In the genomic region with DNA sequence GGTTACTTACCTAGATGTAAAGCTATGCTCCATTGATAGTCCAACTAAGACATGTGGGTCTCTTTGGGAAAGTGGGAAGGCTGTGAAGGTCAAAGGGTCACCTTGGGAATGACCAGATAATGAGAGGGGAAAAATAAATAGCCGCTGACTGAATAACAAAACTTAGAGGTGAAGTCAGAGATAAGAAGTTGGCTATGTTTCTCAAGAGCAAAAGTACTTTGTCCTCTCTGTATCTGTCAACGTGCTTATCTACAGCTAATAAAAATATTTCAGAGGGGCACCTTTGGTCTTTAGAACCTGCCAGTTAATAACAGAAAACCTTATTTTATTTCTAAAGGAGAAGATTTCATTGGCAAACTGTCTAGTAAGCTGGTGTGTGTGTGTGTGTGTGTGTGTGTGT, we compare ENCODE assay signal across 26 mouse cellular contexts. TPM values are rescaled to one million over a fixed set of nuclear protein-coding genes. Genes with fewer than 3 reads are reported as not detected.
DNase-seq lines count a peak whose midpoint lies in the region; ATAC-seq and TF ChIP-seq lines count a peak whose summit lies in the region.
"Had no signal": no experiment of that assay in that cellular context is flagged by ENCODE, and none has a peak within 500 bp of the region (broad histone marks: within the 10 kb centered on the region; RNA-seq: fewer than 3 reads in every experiment).

No protein-coding gene starts in this region.

- no peak for ATAC-seq in stomach, embryonic 16.5 days (ENCODE audit: insufficient read depth, low FRiP score)
- ATAC-seq in stomach, postnatal 0 days (ENCODE audit: low FRiP score, low TSS enrichment) = no peak
- ATAC-seq: forebrain, embryonic 14.5 days; forebrain, postnatal 0 days; hindbrain, embryonic 16.5 days; Patski had no signal

- no peaks in the 10 kb centered on the region for H3K9me3 ChIP-seq in heart, embryonic 10.5 days
- no peaks in the 10 kb centered on the region for H3K9me3 ChIP-seq in stomach, embryonic 16.5 days (replicated peaks; ENCODE audit: control insufficient read depth, low read length)
- H3K9me3 ChIP-seq in stomach, postnatal 0 days (ENCODE audit: control insufficient read depth, low read length) = no peaks in the 10 kb centered on the region
- H3K9me3 ChIP-seq: embryonic facial prominence, embryonic 12.5 days; embryonic facial prominence, embryonic 15.5 days; hindbrain, embryonic 10.5 days; hindbrain, embryonic 13.5 days had no signal

- no peak overlapping the region for H3K4me3 ChIP-seq in heart, embryonic 10.5 days
- no peak overlapping the region for H3K4me3 ChIP-seq in stomach, embryonic 16.5 days (replicated peaks; ENCODE audit: low read length)
- no peak overlapping the region for H3K4me3 ChIP-seq in stomach, postnatal 0 days (ENCODE audit: low read depth, low read length)
- no peak overlapping the region for H3K4me3 ChIP-seq in small intestine, adult 2 months (ENCODE audit: low read depth, low read length)
- H3K4me3 ChIP-seq: embryonic facial prominence, embryonic 12.5 days; embryonic facial prominence, embryonic 15.5 days; gastrocnemius, adult 2 months; hindbrain, embryonic 10.5 days; hindbrain, embryonic 13.5 days had no signal

- 27% methylated on average over 2 of the region's 2 CpGs for WGBS in heart, embryonic 10.5 days
- WGBS in stomach, embryonic 16.5 days = 29% methylated on average over 2 of the region's 2 CpGs
- WGBS in stomach, postnatal 0 days = 29% methylated on average over 2 of the region's 2 CpGs
- 15% methylated on average over 2 of the region's 2 CpGs for WGBS in small intestine, adult 2 months

- H3K4me2 ChIP-seq in stomach, embryonic 16.5 days (ENCODE audit: low read depth, low read length) = no peak overlapping the region
- H3K4me2 ChIP-seq in stomach, postnatal 0 days (replicated peaks; ENCODE audit: low read depth) = no peak overlapping the region
- H3K4me2 ChIP-seq: embryonic facial prominence, embryonic 12.5 days; embryonic facial prominence, embryonic 15.5 days; heart, embryonic 11.5 days; hindbrain, embryonic 13.5 days had no signal

- no peak for TF ChIP-seq CTCF in stomach, postnatal 0 days (IDR thresholded peaks at IDR 0.05; ENCODE audit: low read depth)
- TF ChIP-seq CTCF in small intestine, adult 2 months (IDR thresholded peaks at IDR 0.05; ENCODE audit: extremely low read depth, insufficient read length, insufficient replicate concordance, low read depth, low read length) = no peak

- TF ChIP-seq POLR2A in small intestine, adult 2 months (IDR thresholded peaks at IDR 0.05; ENCODE audit: low read depth, low read length) = no peak

- H3K36me3 ChIP-seq in heart, embryonic 10.5 days = no peaks in the 10 kb centered on the region
- no peaks in the 10 kb centered on the region for H3K36me3 ChIP-seq in stomach, embryonic 16.5 days (ENCODE audit: control insufficient read depth, insufficient read depth, low read length)
- no peaks in the 10 kb centered on the region for H3K36me3 ChIP-seq in stomach, postnatal 0 days (ENCODE audit: control insufficient read depth, insufficient read depth, low read length)
- H3K36me3 ChIP-seq in small intestine, adult 2 months (ENCODE audit: control insufficient read depth, insufficient read depth, low read length) = no peaks in the 10 kb centered on the region
- H3K36me3 ChIP-seq: embryonic facial prominence, embryonic 12.5 days; embryonic facial prominence, embryonic 15.5 days; hindbrain, embryonic 10.5 days; hindbrain, embryonic 13.5 days had no signal

- TF ChIP-seq EP300 in stomach, postnatal 0 days (optimal IDR thresholded peaks at IDR 0.05) = no peak

- no peak for DNase-seq in heart, embryonic 10.5 days (ENCODE audit: low spot score)
- no peak for DNase-seq in heart, adult 11 months
- DNase-seq in stomach, postnatal 0 days (ENCODE audit: low spot score) = no peak
- no peak for DNase-seq in lung, postnatal 25 days (ENCODE audit: low spot score)
- no peak for DNase-seq in urinary bladder, postnatal 36 days (ENCODE audit: low spot score in 2 of 2)
- DNase-seq: adrenal gland, postnatal 10 days; adrenal gland, postnatal 36 days; cerebellum, adult 18-20 months; cerebellum, adult 9-10 months; cerebellum, postnatal 25 days; forebrain, postnatal 0 days; gastrocnemius, adult 2 months; gastrocnemius, postnatal 14 days; heart, adult 18-20 months; heart, postnatal 10 days; heart, postnatal 36 days had no signal

- H3K9ac ChIP-seq in stomach, embryonic 16.5 days (ENCODE audit: low read length) = no peak overlapping the region
- no peak overlapping the region for H3K9ac ChIP-seq in stomach, postnatal 0 days (ENCODE audit: low read length)
- H3K9ac ChIP-seq: embryonic facial prominence, embryonic 12.5 days; embryonic facial prominence, embryonic 15.5 days; forebrain, postnatal 0 days; hindbrain, embryonic 13.5 days had no signal

- no peaks in the 10 kb centered on the region for H3K27me3 ChIP-seq in heart, embryonic 10.5 days (ENCODE audit: insufficient read depth, poor library complexity, severe bottlenecking)
- H3K27me3 ChIP-seq in stomach, embryonic 16.5 days (ENCODE audit: control insufficient read depth, insufficient read depth, low read length) = no peaks in the 10 kb centered on the region
- H3K27me3 ChIP-seq in stomach, postnatal 0 days (ENCODE audit: control insufficient read depth, insufficient read depth, low read length) = no peaks in the 10 kb centered on the region
- no peaks in the 10 kb centered on the region for H3K27me3 ChIP-seq in small intestine, adult 2 months (ENCODE audit: control insufficient read depth, insufficient read depth, low read length)
- H3K27me3 ChIP-seq: embryonic facial prominence, embryonic 12.5 days; embryonic facial prominence, embryonic 15.5 days; hindbrain, embryonic 13.5 days; Patski had no signal

- peak overlapping the region; percentile 47; the same call in 1 of the 2 replicates for H3K27ac ChIP-seq in heart, embryonic 10.5 days
- 0 out of 2 replicates have a peak overlapping the region, but pooled peaks have one; percentile 49 for H3K27ac ChIP-seq in stomach, embryonic 16.5 days (ENCODE audit: low read length)
- no peak overlapping the region for H3K27ac ChIP-seq in stomach, postnatal 0 days (replicated peaks)
- H3K27ac ChIP-seq in small intestine, adult 2 months (ENCODE audit: insufficient read depth, low read depth, low read length) = peak overlapping the region; percentile 82
- H3K27ac ChIP-seq: embryonic facial prominence, embryonic 12.5 days; embryonic facial prominence, embryonic 15.5 days; gastrocnemius, adult 2 months; hindbrain, embryonic 10.5 days; hindbrain, embryonic 13.5 days had no signal

- peaks cover 8% of the 10 kb centered on the region; the same call in 1 of the 2 replicates for H3K4me1 ChIP-seq in heart, embryonic 10.5 days
- peaks cover 3% of the 10 kb centered on the region; the same call in 1 of the 2 replicates for H3K4me1 ChIP-seq in stomach, embryonic 16.5 days (ENCODE audit: control insufficient read depth, insufficient read depth, low read length)
- no peaks in the 10 kb centered on the region for H3K4me1 ChIP-seq in stomach, postnatal 0 days (replicated peaks; ENCODE audit: control insufficient read depth, insufficient read depth)
- H3K4me1 ChIP-seq in small intestine, adult 2 months (ENCODE audit: control insufficient read depth, insufficient read depth, insufficient read length, low read length) = peaks cover 11% of the 10 kb centered on the region
- H3K4me1 ChIP-seq: embryonic facial prominence, embryonic 12.5 days; embryonic facial prominence, embryonic 15.5 days; hindbrain, embryonic 10.5 days; hindbrain, embryonic 13.5 days had no signal

RNA-seq across cellular contexts. Expression of a gene that starts 22.6 kb away (rescaled TPM):
- polyA plus RNA-seq in heart, embryonic 10.5 days (2016; fragmentation: Nextera tagmentation; extraction: Ambion mirVana) = 4.5 and 5.0 TPM in 2 replicates
- 5.4 and 6.4 TPM in 2 replicates for polyA plus RNA-seq in stomach, embryonic 16.5 days (2015; fragmentation: Nextera tagmentation; extraction: Ambion mirVana)
- polyA plus RNA-seq in stomach, postnatal 0 days (2015; fragmentation: Nextera tagmentation; extraction: Ambion mirVana) = 7.1 and 9.0 TPM in 2 replicates
- 2.9 and 5.8 TPM in 2 replicates for polyA plus RNA-seq in small intestine, adult 2 months (2012; rRNA removed)

RNA-seq across cellular contexts. Expression of a gene that starts 39.6 kb away (rescaled TPM):
- polyA plus RNA-seq in heart, embryonic 10.5 days (2016; fragmentation: Nextera tagmentation; extraction: Ambion mirVana) = 92.8 and 108 TPM in 2 replicates
- 119 and 120 TPM in 2 replicates for polyA plus RNA-seq in stomach, embryonic 16.5 days (2015; fragmentation: Nextera tagmentation; extraction: Ambion mirVana)
- 67.0 and 69.8 TPM in 2 replicates for polyA plus RNA-seq in stomach, postnatal 0 days (2015; fragmentation: Nextera tagmentation; extraction: Ambion mirVana)
- polyA plus RNA-seq in small intestine, adult 2 months (2012; rRNA removed) = 48.6 and 104 TPM in 2 replicates

RNA-seq across cellular contexts. Expression of a gene that starts 40.7 kb away (rescaled TPM):
- 35.6 and 38.8 TPM in 2 replicates for polyA plus RNA-seq in heart, embryonic 10.5 days (2016; fragmentation: Nextera tagmentation; extraction: Ambion mirVana)
- polyA plus RNA-seq in stomach, embryonic 16.5 days (2015; fragmentation: Nextera tagmentation; extraction: Ambion mirVana) = 33.8 and 34.8 TPM in 2 replicates
- 35.4 and 38.6 TPM in 2 replicates for polyA plus RNA-seq in stomach, postnatal 0 days (2015; fragmentation: Nextera tagmentation; extraction: Ambion mirVana)
- 7.5 and 11.9 TPM in 2 replicates for polyA plus RNA-seq in small intestine, adult 2 months (2012; rRNA removed)
